Mouse (Mus musculus): ENCODE results near the gene Fbxl8. TPM values are rescaled to one million over a fixed set of nuclear protein-coding genes. Genes with fewer than 3 reads are reported as not detected.

The Fbxl8 gene
- total and polyA plus RNA-seq, 3 experiments = 5.2 to 10.5 (median 5.9) TPM

- H3K9ac ChIP-seq (ENCODE audit: insufficient read depth, low read depth) = no peak overlapping the region
- no peak for TF ChIP-seq UBTF (IDR thresholded peaks at IDR 0.05; ENCODE audit: low read depth, low read length)
- in situ Hi-C loops (cut with MboI; ENCODE audit: low pct_ligation_motif_present, low pct_unique_long_range_greater_than_20kb, low sequenced_read_pairs) (no loop called here), dilution Hi-C loops (cut with MboI; ENCODE audit: extremely low pct_ligation_motif_present, extremely low pct_unique_long_range_greater_than_20kb, low sequenced_read_pairs) (no loop called here)
- H3K4me3 ChIP-seq (replicated peaks in 1 of 3; ENCODE audit: low read depth in 2 of 3, low read length in 2 of 3, poor library complexity in 1 of 3) = no peak overlapping the region
- DNase-seq (ENCODE audit: extremely low read depth) = no peak
- H3K9me3 ChIP-seq (replicated peaks; ENCODE audit: low read length) = no peaks in the 10 kb centered on the region
- peaks cover 0 to 2% of the 10 kb centered on the region in 2 experiments; a peak in 1 of 4 replicates for H3K4me1 ChIP-seq (ENCODE audit: control insufficient read depth in 1 of 2, insufficient read depth in 2 of 2)
- no peaks in the 10 kb centered on the region for H3K27me3 ChIP-seq (replicated peaks)
- no peak overlapping the region for H3K4me2 ChIP-seq (ENCODE audit: insufficient read depth, low read depth, poor library complexity, severe bottlenecking)
- peaks cover 0 to 31% of the 10 kb centered on the region in 2 experiments for H3K36me3 ChIP-seq (replicated peaks in 1 of 2; ENCODE audit: control insufficient read depth in 1 of 2, insufficient read depth in 1 of 2, low read length in 1 of 2)
- H3K79me2 ChIP-seq (replicated peaks; ENCODE audit: control insufficient read depth, extremely low read depth, insufficient read depth, poor library complexity, severe bottlenecking) = no peaks in the 10 kb centered on the region
- no peak overlapping the region for H3K27ac ChIP-seq (ENCODE audit: insufficient read depth, low read depth)
Measured at GRCm38 (mm10) chr8:105276292-105277120, 12.1 kb downstream of the Fbxl8 start.

GRCm38 (mm10) chr8:105278911-105279334 is 14.5 kb downstream of the Fbxl8 start:
- dilution Hi-C loops (cut with MboI; ENCODE audit: extremely low pct_ligation_motif_present, extremely low pct_unique_long_range_greater_than_20kb, low sequenced_read_pairs) = no loop called here
- H3K27ac ChIP-seq (ENCODE audit: insufficient read depth, low read depth) = no peak overlapping the region

GRCm38 (mm10) chr8:105280567-105280966 is 16.1 kb downstream of the Fbxl8 start:
- H3K9ac ChIP-seq (ENCODE audit: insufficient read depth, low read depth) = no peak overlapping the region
- TF ChIP-seq SMC3 (IDR thresholded peaks at IDR 0.05; ENCODE audit: low read depth, low read length) (no peak), UBTF (IDR thresholded peaks at IDR 0.05; ENCODE audit: low read depth, low read length) (no peak), JUND (conservative IDR thresholded peaks at IDR 0.05; ENCODE audit: low read depth, low read length) (no peak)
- DNase-seq (ENCODE audit: extremely low read depth) = no peak
- dilution Hi-C loops (cut with MboI; ENCODE audit: extremely low pct_ligation_motif_present, extremely low pct_unique_long_range_greater_than_20kb, low sequenced_read_pairs) (no loop called here), in situ Hi-C loops (cut with MboI; ENCODE audit: low pct_ligation_motif_present, low pct_unique_long_range_greater_than_20kb, low sequenced_read_pairs) (loop anchor here (10.0 kb wide), 1 partner anchor 156 kb away; no protein-coding TSS in a partner anchor)
- H3K27me3 ChIP-seq (replicated peaks) = no peaks in the 10 kb centered on the region
- peaks cover 13 to 67% of the 10 kb centered on the region in 2 experiments for H3K36me3 ChIP-seq (replicated peaks in 1 of 2; ENCODE audit: control insufficient read depth in 1 of 2, insufficient read depth in 1 of 2, low read length in 1 of 2)
- H3K4me2 ChIP-seq (ENCODE audit: insufficient read depth, low read depth, poor library complexity, severe bottlenecking) = no peak overlapping the region
- no peaks in the 10 kb centered on the region for H3K79me2 ChIP-seq (replicated peaks; ENCODE audit: control insufficient read depth, extremely low read depth, insufficient read depth, poor library complexity, severe bottlenecking)
- H3K9me3 ChIP-seq (replicated peaks; ENCODE audit: low read length) = no peaks in the 10 kb centered on the region
- H3K4me1 ChIP-seq (ENCODE audit: control insufficient read depth in 1 of 2, insufficient read depth in 2 of 2) = peaks cover 0 to 2% of the 10 kb centered on the region in 2 experiments; a peak in 1 of 4 replicates
- no peak overlapping the region for H3K4me3 ChIP-seq (replicated peaks in 1 of 3; ENCODE audit: low read depth in 2 of 3, low read length in 2 of 3, poor library complexity in 1 of 3)
- H3K27ac ChIP-seq (ENCODE audit: insufficient read depth, low read depth) = no peak overlapping the region

More at GRCm38 (mm10) chr8:105278911-105279334, 14.5 kb downstream of the Fbxl8 start:
- no peak for DNase-seq (ENCODE audit: extremely low read depth)
- no peaks in the 10 kb centered on the region for H3K79me2 ChIP-seq (replicated peaks; ENCODE audit: control insufficient read depth, extremely low read depth, insufficient read depth, poor library complexity, severe bottlenecking)
- no peaks in the 10 kb centered on the region for H3K27me3 ChIP-seq (replicated peaks)
- peaks cover 0 to 2% of the 10 kb centered on the region in 2 experiments; a peak in 1 of 4 replicates for H3K4me1 ChIP-seq (ENCODE audit: control insufficient read depth in 1 of 2, insufficient read depth in 2 of 2)
- H3K36me3 ChIP-seq (replicated peaks in 1 of 2; ENCODE audit: control insufficient read depth in 1 of 2, insufficient read depth in 1 of 2, low read length in 1 of 2) = peaks cover 7 to 54% of the 10 kb centered on the region in 2 experiments
- in situ Hi-C loops (cut with MboI; ENCODE audit: low pct_ligation_motif_present, low pct_unique_long_range_greater_than_20kb, low sequenced_read_pairs) = no loop called here
- TF ChIP-seq USF2 (conservative IDR thresholded peaks at IDR 0.05; ENCODE audit: low read depth, low read length) = no peak
- no peak for TF ChIP-seq JUND (conservative IDR thresholded peaks at IDR 0.05; ENCODE audit: low read depth, low read length)
- TF ChIP-seq MXI1 (IDR thresholded peaks at IDR 0.05; ENCODE audit: low read depth, low read length) = no peak
- TF ChIP-seq CHD2 (IDR thresholded peaks at IDR 0.05; ENCODE audit: low read length) = no peak
- no peak for TF ChIP-seq EP300 (IDR thresholded peaks at IDR 0.05; ENCODE audit: low read length)
- TF ChIP-seq ZKSCAN1 (IDR thresholded peaks at IDR 0.05; ENCODE audit: borderline replicate concordance, low read depth, low read length) = no peak
- no peak for TF ChIP-seq USF1 (IDR thresholded peaks at IDR 0.05; ENCODE audit: low read depth, low read length)
- no peak for TF ChIP-seq TBP (conservative IDR thresholded peaks at IDR 0.05; ENCODE audit: low read depth, low read length)
- TF ChIP-seq ZMIZ1 (IDR thresholded peaks at IDR 0.05; ENCODE audit: low read depth, low read length) = no peak
- no peak for TF ChIP-seq ZNF384 (IDR thresholded peaks at IDR 0.05; ENCODE audit: low read depth, low read length)
- no peak for TF ChIP-seq PAX5 (IDR thresholded peaks at IDR 0.05; ENCODE audit: low read length)
- TF ChIP-seq MEF2A (IDR thresholded peaks at IDR 0.05; ENCODE audit: borderline replicate concordance, low read depth, low read length) = no peak
- TF ChIP-seq NRF1 (IDR thresholded peaks at IDR 0.05; ENCODE audit: low read depth, low read length) = no peak
- TF ChIP-seq ELF1 (IDR thresholded peaks at IDR 0.05; ENCODE audit: low read depth, low read length) = no peak
- no peak for TF ChIP-seq IRF4 (IDR thresholded peaks at IDR 0.05; ENCODE audit: low read depth, low read length)
- no peak overlapping the region for H3K4me3 ChIP-seq (replicated peaks in 1 of 3; ENCODE audit: low read depth in 2 of 3, low read length in 2 of 3, poor library complexity in 1 of 3)
- no peak overlapping the region for H3K9ac ChIP-seq (ENCODE audit: insufficient read depth, low read depth)
- H3K9me3 ChIP-seq (replicated peaks; ENCODE audit: low read length) = no peaks in the 10 kb centered on the region
- H3K4me2 ChIP-seq (ENCODE audit: insufficient read depth, low read depth, poor library complexity, severe bottlenecking) = no peak overlapping the region

Measured in CH12.LX (cell line).